Mouse (Mus musculus) liver, embryonic 16.5 days (tissue): ENCODE results near the gene Sec61b. TPM values are rescaled to one million over a fixed set of nuclear protein-coding genes. Genes with fewer than 3 reads are reported as not detected.

Source experiments
- polyA plus RNA-seq: library from polyadenylated mRNA; unstranded; fragments of >200 nt; fragmentation: Nextera tagmentation; extraction: Ambion mirVana; gene quantifications from 2 replicates; pipeline ENCODE4 v1.2.1, GENCODE M21; 2015

Gene Sec61b
- polyA plus RNA-seq, 1 experiment from 2014 or later: 217 TPM

Other genes with a start within 250 kb of the Sec61b start
- 5.4 and 5.8 TPM in 2 replicates for gene Tgfbr1, start 121.4 kb upstream of the Sec61b start, polyA plus RNA-seq
- 13.2 and 14.2 TPM in 2 replicates for gene Alg2, start 325 bp upstream of the Sec61b start, polyA plus RNA-seq